Mouse (Mus musculus): ENCODE data around the gene Rcc1.

Rcc1 gene

DNA sequence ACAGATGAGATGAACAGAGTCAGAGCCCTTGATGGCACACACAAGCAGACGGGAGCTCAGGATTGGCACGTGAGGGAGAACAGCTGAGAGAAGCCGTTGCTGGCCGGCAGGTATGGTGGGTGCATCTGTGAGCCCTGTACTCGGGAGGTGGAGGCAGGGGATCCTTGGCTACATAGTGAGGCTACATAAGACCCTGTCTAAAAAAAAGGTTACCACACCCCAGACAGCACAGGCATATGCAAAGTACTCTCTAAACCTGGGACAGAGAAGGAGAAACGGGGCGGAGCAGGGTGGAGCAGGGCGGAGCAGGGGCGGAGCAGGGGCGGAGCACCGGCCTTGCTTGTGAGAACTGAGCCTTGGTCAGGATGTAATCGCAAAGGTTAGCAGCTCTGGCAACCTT lies 2.8 kb upstream of the Rcc1 start:
- in situ Hi-C loops (cut with MboI, MseI), result no loop called here

GRCm38 (mm10) chr4:132355403-132355802 lies 2.0 kb upstream of the Rcc1 start:
- in situ Hi-C loops (cut with MboI, MseI), result no loop called here

GRCm38 (mm10) chr4:132354571-132354970 lies 1.2 kb upstream of the Rcc1 start:
- in situ Hi-C loops (cut with MboI, MseI), result no loop called here

GRCm38 (mm10) chr4:132352739-132353138 lies 666 bp downstream of the Rcc1 start:
- in situ Hi-C loops (cut with MboI, MseI), result no loop called here

GRCm38 (mm10) chr4:132351401-132351800 lies 2.0 kb downstream of the Rcc1 start:
- in situ Hi-C loops (cut with MboI, MseI), result no loop called here

DNA sequence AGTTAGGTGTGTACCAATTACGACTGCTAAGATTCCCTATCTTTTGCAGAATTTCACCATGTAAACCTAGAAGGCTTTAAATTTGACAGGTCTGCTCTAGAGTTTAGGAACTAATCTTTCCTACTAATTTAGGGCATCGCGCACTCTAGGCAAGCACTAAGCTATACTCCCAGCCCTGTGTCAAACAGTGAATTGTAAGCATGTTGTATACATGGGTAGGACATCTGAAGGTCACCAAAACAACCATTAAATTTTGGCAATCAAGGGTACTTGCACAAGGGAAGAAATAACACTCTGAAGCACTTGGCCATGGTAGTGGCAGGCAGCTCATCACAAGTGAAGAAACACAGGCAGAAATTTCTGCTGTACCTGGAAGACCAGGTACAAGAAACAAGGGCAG lies 2.6 kb downstream of the Rcc1 start:
- in situ Hi-C loops (cut with MboI, MseI), result no loop called here

DNA sequence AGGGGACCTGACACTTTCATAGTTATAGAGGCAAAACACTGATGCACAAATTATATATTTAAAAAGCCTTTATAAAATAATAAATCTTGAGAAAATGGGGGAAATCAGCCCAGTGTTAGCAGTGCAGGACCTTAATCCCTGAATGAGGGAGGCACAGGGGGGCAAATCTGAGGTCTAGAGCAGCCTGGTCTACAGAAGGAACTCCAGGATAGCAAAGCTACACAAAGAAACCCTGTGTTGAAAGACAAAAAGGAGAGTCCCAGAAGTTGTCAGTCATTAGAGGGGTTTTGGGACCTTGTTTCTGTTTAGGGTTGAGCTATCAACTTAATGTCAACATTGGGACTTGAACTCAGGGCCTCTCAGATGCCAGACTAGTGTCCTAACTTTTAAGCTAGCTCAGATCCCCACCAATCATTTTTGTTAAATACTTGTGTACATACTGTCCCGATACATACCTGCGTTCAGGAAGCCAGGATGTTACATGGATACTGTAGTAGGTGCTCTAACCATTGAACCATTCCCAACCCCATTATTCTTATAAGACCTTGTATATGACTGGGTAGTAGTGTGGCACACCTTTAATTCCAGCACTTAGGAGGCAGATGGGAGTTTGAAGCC lies 3.2 kb downstream of the Rcc1 start:
- in situ Hi-C loops (cut with MboI, MseI), result no loop called here

- in situ Hi-C loops (cut with MboI, MseI), result loop anchor here in 1 of 2 experiments (5.0 to 25.0 kb wide), 3 partner anchors 92 to 1438 kb away; partner anchors contain the start of gene Sesn2
These were observed 3.8 kb downstream of the Rcc1 start for GRCm38 (mm10) chr4:132349495-132350122.

- in situ Hi-C loops (cut with MboI, MseI), result loop anchor here in 1 of 2 experiments (5.0 to 25.0 kb wide), 3 partner anchors 89 to 1441 kb away; partner anchors contain the start of gene Sesn2
These were observed 6.7 kb downstream of the Rcc1 start for GRCm38 (mm10) chr4:132346661-132347060.

DNA sequence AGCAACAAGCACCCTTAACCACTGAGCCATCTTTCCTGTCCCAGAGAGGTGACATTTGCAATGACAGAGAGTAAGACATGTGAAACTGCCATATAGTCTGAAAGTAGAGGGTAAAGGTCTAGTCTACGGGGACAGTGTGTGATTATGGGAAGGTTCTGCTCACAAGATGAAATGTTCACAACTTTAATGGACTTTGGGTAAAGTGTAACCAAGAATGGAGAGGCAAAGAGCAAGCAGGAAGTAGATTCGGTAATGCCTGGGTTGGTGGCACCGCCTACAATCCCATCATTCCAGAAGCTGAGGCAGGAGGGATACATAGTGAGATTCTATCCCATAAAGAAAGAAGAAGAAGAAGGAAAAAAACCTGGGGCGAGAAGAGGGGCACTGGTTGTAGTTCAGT lies 7.1 kb downstream of the Rcc1 start:
- in situ Hi-C loops (cut with MboI, MseI), result loop anchor here in 1 of 2 experiments (5.0 to 25.0 kb wide), 3 partner anchors 89 to 1441 kb away; partner anchors contain the start of gene Sesn2

DNA sequence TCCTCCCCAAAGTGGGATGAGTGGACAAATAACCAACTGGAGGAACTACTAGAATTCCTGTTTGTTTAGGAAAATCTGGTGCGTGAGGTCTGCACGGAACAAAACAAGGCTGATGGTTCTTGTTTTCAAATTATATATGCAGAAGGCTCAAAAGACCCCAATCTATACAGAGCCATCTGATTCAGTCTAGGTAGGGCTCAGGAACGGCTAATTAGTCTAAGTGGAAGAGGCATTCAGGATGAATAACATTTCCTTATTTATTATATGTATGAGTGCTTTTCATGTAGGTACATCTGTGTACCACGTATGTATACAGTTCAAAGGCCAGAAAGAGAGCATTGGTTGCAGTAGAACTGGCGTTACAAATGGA lies 7.6 kb downstream of the Rcc1 start:
- in situ Hi-C loops (cut with MboI, MseI), result loop anchor here in 1 of 2 experiments (5.0 to 25.0 kb wide), 3 partner anchors 89 to 1441 kb away; partner anchors contain the start of gene Sesn2

DNA sequence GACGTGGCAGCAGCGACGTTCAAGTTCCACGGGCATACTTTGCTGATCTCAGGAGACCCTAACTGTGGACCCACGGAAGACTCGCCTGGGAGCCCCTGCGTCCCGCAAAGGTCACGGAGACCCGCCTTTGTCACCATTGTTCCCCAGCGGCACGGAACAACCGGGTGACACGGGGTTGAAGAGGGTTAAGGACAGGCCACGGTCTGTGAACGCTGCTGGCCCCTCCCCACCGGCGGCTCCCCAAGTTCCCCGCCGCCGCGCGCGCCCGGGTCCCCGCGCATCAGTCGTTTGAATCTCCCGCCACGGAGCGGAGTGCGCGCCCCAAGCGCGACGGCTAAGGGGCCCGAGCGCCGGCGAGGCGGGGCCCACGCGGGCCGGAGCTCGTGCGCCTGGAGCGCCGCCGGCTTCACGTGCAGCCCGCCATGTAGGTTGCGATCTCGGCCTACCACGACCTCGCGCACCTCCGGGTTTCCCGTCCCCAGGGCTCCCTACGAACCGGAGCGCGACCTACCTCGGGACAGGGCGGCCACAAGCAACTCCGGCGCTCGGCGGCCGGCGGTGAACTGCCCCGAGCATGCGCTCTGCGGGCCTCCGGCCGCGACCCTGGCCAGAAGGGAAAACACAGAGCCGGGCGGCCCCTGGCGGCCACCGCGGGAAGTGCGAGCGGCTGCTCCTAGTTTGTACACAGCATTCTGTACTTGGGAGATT lies 8.1 kb downstream of the Rcc1 start:
- in situ Hi-C loops (cut with MboI, MseI), result loop anchor here in 1 of 2 experiments (5.0 to 25.0 kb wide), 3 partner anchors 88 to 1442 kb away; partner anchors contain the start of gene Sesn2

GRCm38 (mm10) chr4:132344403-132345134 lies 8.8 kb downstream of the Rcc1 start:
- in situ Hi-C loops (cut with MboI, MseI), result loop anchor here in 1 of 2 experiments (5.0 to 25.0 kb wide), 3 partner anchors 87 to 1443 kb away; partner anchors contain the start of gene Sesn2

- in situ Hi-C loops (cut with MboI, MseI), result loop anchor here in 1 of 2 experiments (25.0 kb wide), 1 partner anchor 1446 kb away; no protein-coding TSS in a partner anchor
These were observed 12.0 kb downstream of the Rcc1 start for GRCm38 (mm10) chr4:132341451-132341850.

GRCm38 (mm10) chr4:132338943-132339342 lies 14.5 kb downstream of the Rcc1 start:
- in situ Hi-C loops (cut with MboI, MseI), result loop anchor here in 1 of 2 experiments (25.0 kb wide), 1 partner anchor 1448 kb away; no protein-coding TSS in a partner anchor

DNA sequence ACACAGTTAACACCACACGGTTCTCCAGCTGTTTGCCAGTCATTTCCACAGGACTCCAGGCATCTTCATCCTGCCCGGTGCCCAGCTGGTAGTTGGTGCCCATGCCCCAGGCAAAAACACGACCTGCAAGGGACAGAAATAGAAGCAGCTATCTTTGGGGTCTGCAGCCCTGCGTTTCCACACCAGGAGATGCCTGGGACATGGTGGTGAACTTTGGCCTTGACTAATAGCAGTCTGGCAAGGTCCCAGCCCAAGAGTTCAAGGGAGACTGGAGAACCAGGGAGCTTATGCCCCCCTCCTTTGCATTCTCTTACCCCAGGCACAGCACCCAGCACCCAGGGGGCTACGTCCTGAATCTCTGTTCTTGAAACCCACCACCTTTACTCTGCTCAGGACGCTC lies 20.5 kb downstream of the Rcc1 start:
- in situ Hi-C loops (cut with MboI, MseI), result loop anchor here in 1 of 2 experiments (25.0 kb wide), 1 partner anchor 1454 kb away; no protein-coding TSS in a partner anchor

DNA sequence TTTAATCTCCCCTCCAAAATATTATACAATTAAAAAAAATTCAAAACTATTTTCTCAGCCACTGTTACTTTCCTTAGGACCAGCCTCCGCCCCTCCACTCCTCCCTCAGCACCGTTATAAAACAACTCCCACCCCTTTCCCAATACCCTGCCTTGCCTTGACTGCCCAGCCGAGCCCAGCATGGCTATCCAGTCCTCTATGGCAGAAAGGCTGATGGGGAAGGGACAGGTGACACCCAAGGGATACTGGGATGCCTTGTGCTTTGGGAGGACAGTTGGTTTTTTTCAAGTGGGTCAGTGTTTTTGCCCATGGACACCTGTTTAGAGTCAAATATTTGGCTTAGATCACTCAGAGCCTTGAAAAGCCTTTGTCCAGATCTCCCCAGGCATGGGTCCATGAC lies 21.4 kb downstream of the Rcc1 start:
- in situ Hi-C loops (cut with MboI, MseI), result loop anchor here in 1 of 2 experiments (25.0 kb wide), 1 partner anchor 1455 kb away; no protein-coding TSS in a partner anchor

- in situ Hi-C loops (cut with MboI, MseI), result loop anchor here in 1 of 2 experiments (25.0 kb wide), 1 partner anchor 1457 kb away; no protein-coding TSS in a partner anchor
These were observed 23.5 kb downstream of the Rcc1 start for GRCm38 (mm10) chr4:132329835-132330354.

DNA sequence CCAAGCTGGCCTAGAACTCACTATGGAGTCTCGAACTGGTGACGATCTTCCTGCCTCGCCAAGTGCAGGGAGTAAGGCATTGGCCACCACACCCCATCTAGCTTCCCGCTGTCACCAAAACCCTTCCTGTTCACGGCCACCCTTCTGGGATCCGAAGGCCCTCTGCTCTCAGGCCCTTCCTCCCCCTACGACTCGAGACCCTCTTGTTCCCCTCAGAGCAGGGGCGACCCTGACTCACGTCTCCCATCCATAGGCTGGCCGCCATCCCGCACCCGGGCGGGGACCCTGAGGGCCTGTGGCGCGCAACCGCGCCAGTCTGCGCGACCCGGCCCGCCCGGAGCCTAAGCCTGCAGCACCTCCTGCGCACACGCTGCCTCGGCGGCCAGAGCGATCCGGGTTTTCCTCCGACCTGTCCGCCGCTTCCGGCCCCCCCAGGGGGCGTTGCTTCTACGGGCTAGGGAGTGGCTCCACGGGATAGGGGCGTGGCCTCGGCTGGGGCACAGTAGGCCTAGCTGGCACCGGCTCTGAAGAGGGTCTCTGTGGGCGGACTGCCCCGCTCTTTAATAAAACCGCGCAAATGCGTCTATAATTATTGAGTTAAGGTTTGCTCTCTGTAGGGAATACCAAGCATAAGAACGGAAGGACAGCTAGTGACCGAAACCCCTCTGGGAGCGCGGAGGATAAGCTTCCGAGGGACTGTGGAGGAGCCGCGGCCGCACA lies 24.1 kb downstream of the Rcc1 start, which contains the start of gene Trnau1ap:
Trnau1ap (minus strand) TSS at position 424 of the 720 bp plus-strand sequence.
- in situ Hi-C loops (cut with MboI, MseI), result loop anchor here in 1 of 2 experiments (25.0 kb wide), 1 partner anchor 1458 kb away; no protein-coding TSS in a partner anchor
